Mouse (Mus musculus) heart, postnatal 0 days (tissue): ENCODE data around the gene Wscd1. TPM values are rescaled to one million over a fixed set of nuclear protein-coding genes. Genes with fewer than 3 reads are reported as not detected.

Source experiments
- ATAC-seq: fragments of 200-750 bp; cut with Nextera tagmentation; 2 replicates; pipeline ENCODE4 v1.8.0; 2017; ENCODE audit warnings: low read depth, moderate number of reproducible peaks, moderate library complexity; ENCODE audit not compliant: insufficient read depth
- DNase-seq: peaks from one replicate; pipeline ENCODE4 v3.0.0-alpha.2; 2016; ENCODE audit warnings: low spot score
- H3K27ac ChIP-seq: fragments of 300-500 bp; sonication (generic); 2 replicates; pipeline ENCODE4 v1.5.1; 2014; ENCODE audit warnings: low read depth, mild to moderate bottlenecking
- H3K27me3 ChIP-seq: fragments of 300-500 bp; sonication (generic); 2 replicates; pipeline ENCODE4 v1.6.1; 2014; ENCODE audit warnings: low read length, mixed read lengths; ENCODE audit not compliant: control insufficient read depth, insufficient read depth
- H3K36me3 ChIP-seq: fragments of 300-500 bp; sonication (generic); replicated peaks from 2 replicates; pipeline ENCODE4 v1.6.1; 2014; ENCODE audit warnings: low read length, mixed read lengths; ENCODE audit not compliant: control insufficient read depth, insufficient read depth
- H3K4me1 ChIP-seq: fragments of 300-500 bp; sonication (generic); 2 replicates; pipeline ENCODE4 v1.6.1; 2014; ENCODE audit warnings: antibody characterized with exemption; ENCODE audit not compliant: control insufficient read depth, insufficient read depth
- H3K4me2 ChIP-seq: fragments of 300-500 bp; sonication (generic); 2 replicates; pipeline ENCODE4 v1.6.1; 2014; ENCODE audit warnings: low read depth, mild to moderate bottlenecking, low read length, moderate library complexity
- H3K4me3 ChIP-seq: fragments of 300-500 bp; sonication (generic); 2 replicates; pipeline ENCODE4 v1.5.1; 2014; ENCODE audit warnings: low read depth, low read length
- H3K9ac ChIP-seq: fragments of 300-500 bp; sonication (generic); replicated peaks from 2 replicates; pipeline ENCODE4 v1.6.1; 2014; ENCODE audit warnings: low read depth, low read length, mixed read lengths
- H3K9me3 ChIP-seq: fragments of 300-500 bp; sonication (generic); replicated peaks from 2 replicates; pipeline ENCODE4 v1.6.1; 2016; ENCODE audit warnings: low read length; ENCODE audit not compliant: control insufficient read depth
- CTCF ChIP-seq: IDR thresholded peaks from 2 replicates; pipeline ENCODE4 v1.5.1; 2016; ENCODE audit warnings: antibody characterized with exemption, control low read depth, low read depth
- EP300 ChIP-seq: IDR thresholded peaks from 2 replicates; pipeline ENCODE4 v1.6.1; 2016; ENCODE audit warnings: antibody characterized with exemption, low read depth
- WGBS: fragments of 180-500 bp; shearing (Covaris S2); extraction: QIAGEN DNeasy Blood & Tissue Kit; methylation state at CpG from one replicate; pipeline ENCODE4 v1.1.7; 2014; 5-methylcytosine and 5-hydroxymethylcytosine counted together
- polyA plus RNA-seq: library from polyadenylated mRNA; unstranded; fragments of >200 nt; fragmentation: Nextera tagmentation; extraction: Ambion mirVana; gene quantifications from 2 replicates; pipeline ENCODE4 v1.2.1, GENCODE M21; 2015
- total RNA-seq: library from RNA; depleted of rRNA; stranded (reverse); fragments of >200 nt; gene quantifications from 2 replicates; pipeline ENCODE4 v1.2.3, GENCODE M21; 2014; ENCODE audit warnings: low replicate concordance

The Wscd1 gene
- total and polyA plus RNA-seq, 2 experiments from 2014 or later, result 4.3 to 25.0 TPM

DNA sequence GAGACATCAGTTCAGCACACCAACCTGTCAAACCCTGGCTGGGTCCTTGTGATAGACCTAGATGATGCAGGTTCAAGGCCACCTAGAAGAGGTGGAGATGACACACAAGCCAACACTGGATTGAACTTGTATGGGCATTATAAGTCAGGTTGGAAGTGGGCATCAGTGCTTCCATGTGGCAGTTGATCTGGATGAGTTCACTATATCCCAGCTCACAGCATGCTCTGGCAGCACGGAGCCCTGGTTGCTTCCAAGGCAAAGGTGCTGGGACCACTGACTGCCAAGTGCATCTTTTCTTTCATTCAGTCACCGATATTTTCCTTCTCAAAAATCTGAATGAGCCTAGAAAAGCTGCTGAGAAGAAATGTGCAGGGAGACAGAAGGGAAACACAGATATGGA lies 58.8 kb downstream of the Wscd1 start:
- 77% methylated on average over 2 of the region's 2 CpGs for WGBS
- H3K36me3 ChIP-seq, result no peaks in the 10 kb centered on the region

DNA sequence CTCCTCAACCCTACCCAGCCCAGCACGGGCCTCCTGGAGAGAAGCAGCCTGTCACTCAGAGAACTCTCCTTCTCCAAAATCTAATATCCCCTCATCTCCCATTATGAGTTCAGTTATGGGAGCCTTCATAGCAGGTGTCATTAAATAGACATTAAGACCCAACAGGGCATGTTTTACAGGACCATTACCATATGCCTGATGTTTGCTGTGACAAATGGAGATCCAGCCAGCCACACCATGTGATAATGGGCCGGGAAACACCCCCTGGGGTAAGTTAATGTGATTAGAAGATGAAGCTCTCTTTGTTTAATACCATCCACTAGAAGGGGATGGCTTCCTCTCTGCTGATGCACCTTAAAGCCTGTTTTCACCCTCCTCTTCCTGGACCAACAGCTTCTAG lies 62.1 kb downstream of the Wscd1 start:
- Histone ChIP-seq H3K9ac (no peak overlapping the region), H3K27ac (no peak overlapping the region), H3K4me1 (no peaks in the 10 kb centered on the region), H3K4me2 (no peak overlapping the region), H3K9me3 (no peaks in the 10 kb centered on the region), H3K4me3 (no peak overlapping the region), H3K27me3 (no peaks in the 10 kb centered on the region), H3K36me3 (no peaks in the 10 kb centered on the region)
- ATAC-seq (no peak), DNase-seq (no peak)
- TF ChIP-seq EP300 (no peak), CTCF (no peak)
- WGBS, result 38% methylated on average over 2 of the region's 2 CpGs

More for the DNA sequence above, 58.8 kb downstream of the Wscd1 start:
- Histone ChIP-seq H3K4me1 (no peaks in the 10 kb centered on the region), H3K4me2 (no peak overlapping the region), H3K9ac (no peak overlapping the region), H3K27ac (no peak overlapping the region), H3K27me3 (no peaks in the 10 kb centered on the region), H3K4me3 (no peak overlapping the region), H3K9me3 (no peaks in the 10 kb centered on the region)
- DNase-seq (no peak), ATAC-seq (no peak)
- no peak for TF ChIP-seq EP300
- no peak for TF ChIP-seq CTCF

DNA sequence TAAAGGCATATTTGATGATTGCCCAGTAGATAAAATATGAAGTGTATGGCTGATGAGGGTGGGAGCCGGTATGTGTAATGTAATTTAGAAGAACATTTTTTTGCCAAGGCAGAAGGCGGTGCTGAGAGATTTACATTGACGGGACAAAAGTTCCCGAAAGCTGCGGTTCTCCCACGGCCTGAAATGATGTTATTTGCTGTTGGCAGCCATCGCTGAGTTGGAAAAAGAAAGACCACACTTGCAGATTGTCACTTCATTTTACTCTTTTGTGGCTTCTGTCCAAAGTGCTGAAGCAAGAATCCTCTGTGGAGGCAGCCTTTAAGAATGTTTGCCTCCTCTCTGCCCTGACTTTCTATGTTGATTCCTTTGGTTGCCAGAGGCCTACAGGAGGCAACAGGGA lies 63.2 kb downstream of the Wscd1 start:
- Histone ChIP-seq H3K4me3 (no peak overlapping the region), H3K27ac (no peak overlapping the region), H3K36me3 (no peaks in the 10 kb centered on the region), H3K9ac (no peak overlapping the region), H3K4me1 (no peaks in the 10 kb centered on the region), H3K27me3 (no peaks in the 10 kb centered on the region), H3K9me3 (no peaks in the 10 kb centered on the region), H3K4me2 (no peak overlapping the region)
- ATAC-seq, result no peak
- 68% methylated on average over 7 of the region's 7 CpGs for WGBS
- no peak for DNase-seq
- TF ChIP-seq CTCF (no peak), EP300 (no peak)

DNA sequence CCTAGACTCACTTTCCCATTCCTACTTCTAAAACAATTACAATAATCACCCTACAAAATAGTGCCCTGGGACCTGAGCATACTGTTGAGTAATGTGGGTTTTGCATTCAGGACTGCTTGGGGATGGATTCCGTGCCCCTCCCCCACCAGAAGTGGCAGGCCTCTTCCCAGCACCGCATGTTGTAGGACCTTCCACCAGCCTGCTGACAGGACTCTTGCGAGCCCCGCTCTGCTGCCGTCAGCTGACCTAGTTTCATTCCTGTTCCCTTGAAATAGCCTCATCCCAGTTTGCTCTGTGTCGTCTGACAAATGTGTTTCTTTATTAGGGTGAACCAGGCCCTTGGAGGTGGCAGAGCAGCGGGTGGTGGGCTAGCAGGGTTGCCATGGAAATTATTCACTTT lies 64.8 kb downstream of the Wscd1 start:
- no peak overlapping the region for H3K4me3 ChIP-seq
- TF ChIP-seq EP300 (no peak), CTCF (no peak)
- no peaks in the 10 kb centered on the region for H3K27me3 ChIP-seq
- 36% methylated on average over 7 of the region's 7 CpGs for WGBS
- H3K9me3 ChIP-seq, result no peaks in the 10 kb centered on the region
- H3K4me2 ChIP-seq, result no peak overlapping the region
- no peak overlapping the region for H3K27ac ChIP-seq
- no peak overlapping the region for H3K9ac ChIP-seq
- ATAC-seq (no peak), DNase-seq (no peak)
- no peaks in the 10 kb centered on the region for H3K4me1 ChIP-seq
- no peaks in the 10 kb centered on the region for H3K36me3 ChIP-seq

DNA sequence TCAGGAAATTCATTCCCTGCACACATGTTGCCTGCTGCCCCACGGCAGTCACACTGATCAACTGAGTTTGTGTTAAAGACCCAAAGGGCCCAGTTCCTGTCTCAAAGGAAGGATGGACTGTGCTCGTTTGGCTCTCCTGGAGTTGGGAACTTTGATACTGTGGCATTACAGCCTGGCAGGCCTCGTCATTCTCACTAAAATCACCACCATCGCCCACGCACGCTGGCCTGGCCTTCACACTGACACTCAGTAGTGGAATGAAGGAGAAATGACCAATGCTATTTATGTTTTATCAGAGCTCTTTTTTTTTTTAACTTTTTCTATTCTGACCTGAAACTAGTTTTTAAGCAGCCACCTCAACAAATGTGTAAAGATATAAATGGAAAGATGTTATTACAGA lies 65.6 kb downstream of the Wscd1 start:
- DNase-seq, result no peak
- H3K4me1 ChIP-seq, result no peaks in the 10 kb centered on the region

DNA sequence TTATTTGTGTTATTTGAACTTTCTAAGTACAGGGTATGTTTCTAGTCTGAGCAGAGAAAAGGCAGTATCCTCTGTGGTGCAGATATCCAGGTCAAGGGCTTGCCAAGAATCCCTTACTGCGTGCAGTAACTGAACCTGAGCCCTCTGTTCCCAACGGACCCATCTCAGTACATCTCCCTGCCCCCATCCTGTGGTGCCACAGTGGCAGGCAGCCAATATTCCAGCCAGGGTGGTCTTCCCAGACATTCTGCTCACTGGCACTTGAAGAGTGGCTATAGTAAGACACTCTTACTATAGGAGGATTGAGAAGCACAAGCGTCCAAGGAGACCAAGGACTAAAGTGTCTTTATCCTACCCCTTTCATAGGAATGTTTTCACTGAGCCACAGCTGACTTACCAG lies 67.2 kb downstream of the Wscd1 start:
- no peak for ATAC-seq

More for the DNA sequence above, 65.6 kb downstream of the Wscd1 start:
- WGBS, result 68% methylated on average over 6 of the region's 6 CpGs
- TF ChIP-seq CTCF (no peak), EP300 (no peak)
- H3K4me3 ChIP-seq, result no peak overlapping the region
- no peaks in the 10 kb centered on the region for H3K36me3 ChIP-seq
- H3K9ac ChIP-seq, result no peak overlapping the region
- no peaks in the 10 kb centered on the region for H3K9me3 ChIP-seq
- no peak overlapping the region for H3K4me2 ChIP-seq
- no peak for ATAC-seq
- no peak overlapping the region for H3K27ac ChIP-seq
- H3K27me3 ChIP-seq, result no peaks in the 10 kb centered on the region

More for the DNA sequence above, 67.2 kb downstream of the Wscd1 start:
- H3K27me3 ChIP-seq, result no peaks in the 10 kb centered on the region
- H3K36me3 ChIP-seq, result no peaks in the 10 kb centered on the region
- H3K4me1 ChIP-seq, result no peaks in the 10 kb centered on the region
- no peaks in the 10 kb centered on the region for H3K9me3 ChIP-seq
- no peak overlapping the region for H3K27ac ChIP-seq
- H3K4me2 ChIP-seq, result no peak overlapping the region
- no peak overlapping the region for H3K4me3 ChIP-seq
- no peak overlapping the region for H3K9ac ChIP-seq
- DNase-seq, result no peak
- no peak for TF ChIP-seq EP300
- TF ChIP-seq CTCF, result no peak
- WGBS, result 58% methylated on average over 3 of the region's 3 CpGs
